Mouse (Mus musculus) heart, embryonic 16.5 days (tissue): Measurements from ENCODE around the gene Elf2. TPM values are rescaled to one million over a fixed set of nuclear protein-coding genes. Genes with fewer than 3 reads are reported as not detected.

Experiments
- ATAC-seq: fragments of 200-750 bp; cut with Nextera tagmentation; replicated peaks from 2 replicates; pipeline ENCODE4 v1.8.0; 2017; ENCODE audit warnings: moderate number of reproducible peaks; ENCODE audit not compliant: insufficient read depth, low FRiP score; ENCODE audit errors: extremely low read depth
- H3K27ac ChIP-seq: fragments of 300-500 bp; sonication (generic); 2 replicates; pipeline ENCODE4 v1.5.1; 2014; ENCODE audit warnings: mild to moderate bottlenecking, low read length, control low read depth, moderate library complexity
- H3K27me3 ChIP-seq: fragments of 300-500 bp; sonication (generic); 2 replicates; pipeline ENCODE4 v1.6.1; 2014; ENCODE audit warnings: low read length, mixed read lengths; ENCODE audit not compliant: control insufficient read depth, insufficient read depth
- H3K36me3 ChIP-seq: fragments of 300-500 bp; sonication (generic); 2 replicates; pipeline ENCODE4 v1.6.1; 2014; ENCODE audit not compliant: control insufficient read depth, insufficient read depth
- H3K4me1 ChIP-seq: fragments of 300-500 bp; sonication (generic); 2 replicates; pipeline ENCODE4 v1.6.1; 2014; ENCODE audit warnings: low read length, mixed read lengths; ENCODE audit not compliant: control insufficient read depth, insufficient read depth
- H3K4me2 ChIP-seq: fragments of 300-500 bp; sonication (generic); 2 replicates; pipeline ENCODE4 v1.6.1; 2014; ENCODE audit warnings: low read depth, mild to moderate bottlenecking, control low read depth, low read length
- H3K4me3 ChIP-seq: fragments of 300-500 bp; sonication (generic); 2 replicates; pipeline ENCODE4 v1.5.1; 2014; ENCODE audit warnings: mild to moderate bottlenecking, control low read depth, low read length
- H3K9ac ChIP-seq: fragments of 300-500 bp; sonication (generic); 2 replicates; pipeline ENCODE4 v1.6.1; 2014; ENCODE audit warnings: low read length, control low read depth
- H3K9me3 ChIP-seq: fragments of 300-500 bp; sonication (generic); replicated peaks from 2 replicates; pipeline ENCODE4 v1.6.1; 2016; ENCODE audit warnings: low read length; ENCODE audit not compliant: control insufficient read depth
- WGBS: fragments of 180-500 bp; shearing (Covaris S2); extraction: QIAGEN DNeasy Blood & Tissue Kit; methylation state at CpG from one replicate; pipeline ENCODE4 v1.1.7; 2014; 5-methylcytosine and 5-hydroxymethylcytosine counted together
- polyA plus RNA-seq: library from polyadenylated mRNA; unstranded; fragments of >200 nt; fragmentation: Nextera tagmentation; extraction: Ambion mirVana; gene quantifications from 2 replicates; pipeline ENCODE4 v1.2.1, GENCODE M21; 2015

Gene Elf2
- polyA plus RNA-seq: 53.4 and 61.9 TPM in 2 replicates

DNA sequence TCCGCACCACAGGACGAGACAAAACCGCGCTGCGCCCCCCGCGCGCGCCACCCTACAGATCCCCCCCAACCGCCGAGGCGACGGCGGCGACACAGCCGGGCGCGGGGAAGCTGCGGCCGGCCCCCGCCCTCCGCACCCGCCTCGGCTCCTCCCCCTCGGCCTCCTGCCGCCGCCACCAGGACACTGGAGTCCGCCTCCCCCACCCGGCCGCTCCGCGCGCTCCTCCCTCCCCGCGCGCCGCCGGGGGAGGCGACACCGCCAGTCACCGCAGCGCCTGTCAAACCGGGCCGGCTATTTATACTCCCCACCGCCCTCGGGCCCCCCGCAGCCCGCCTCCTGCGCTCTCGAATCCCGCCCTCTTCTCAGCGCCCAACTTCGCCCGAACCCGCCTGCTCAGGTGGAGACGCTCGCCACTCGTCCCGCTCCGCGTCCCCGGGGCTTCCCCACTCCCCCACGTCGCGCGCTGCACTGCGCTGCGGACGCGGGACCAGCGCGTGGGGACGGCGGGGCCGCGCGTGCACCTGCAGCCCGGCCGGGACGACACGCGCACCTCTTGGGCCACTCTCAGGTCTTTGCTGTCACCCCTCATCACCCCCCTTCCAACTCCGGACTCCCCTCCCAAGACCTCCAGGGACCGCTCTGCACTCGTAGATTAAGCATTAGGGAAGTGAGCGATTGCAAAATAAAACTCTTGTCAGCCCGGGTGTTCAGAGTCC lies at the start of gene Elf2:
Gene Elf2, minus strand, starts transcription at position 112 of the 716 bp plus-strand sequence.
- WGBS: under 1% methylated on average over 75 of the region's 87 CpGs
- Histone ChIP-seq H3K36me3 (no peaks in the 10 kb centered on the region), H3K4me2 (peak within 1 kb of the TSS; percentile 71), H3K4me3 (peak within 1 kb of the TSS; percentile 74), H3K27me3 (no peaks in the 10 kb centered on the region), H3K27ac (peak within 1 kb of the TSS; percentile 99), H3K9ac (peak within 1 kb of the TSS; percentile 97), H3K4me1 (peaks cover 11% of the 10 kb centered on the region), H3K9me3 (no peaks in the 10 kb centered on the region)
- peak; percentile 86 for ATAC-seq

GRCm38 (mm10) chr3:51388904-51389303 lies 48.4 kb upstream of the Elf2 start:
- Histone ChIP-seq H3K36me3 (no peaks in the 10 kb centered on the region), H3K9me3 (no peaks in the 10 kb centered on the region), H3K9ac (peak overlapping the region; percentile 55; the same call in 1 of the 2 replicates), H3K27ac (no peak overlapping the region), H3K27me3 (no peaks in the 10 kb centered on the region), H3K4me3 (peak overlapping the region; percentile 33), H3K4me1 (peaks cover 6% of the 10 kb centered on the region), H3K4me2 (peak overlapping the region; percentile 63)
- WGBS: 5% methylated on average over 13 of the region's 13 CpGs
- 0 out of 2 replicates have a peak, but pooled peaks have one; percentile 18 for ATAC-seq

GRCm38 (mm10) chr3:51387868-51388381 lies 47.5 kb upstream of the Elf2 start:
- Histone ChIP-seq H3K27me3 (no peaks in the 10 kb centered on the region), H3K27ac (no peak overlapping the region), H3K36me3 (no peaks in the 10 kb centered on the region), H3K9me3 (no peaks in the 10 kb centered on the region), H3K4me3 (no peak overlapping the region), H3K9ac (no peak overlapping the region), H3K4me1 (peaks cover 6% of the 10 kb centered on the region), H3K4me2 (no peak overlapping the region)
- no peak for ATAC-seq
- WGBS: 66% methylated on average over 8 of the region's 8 CpGs

DNA sequence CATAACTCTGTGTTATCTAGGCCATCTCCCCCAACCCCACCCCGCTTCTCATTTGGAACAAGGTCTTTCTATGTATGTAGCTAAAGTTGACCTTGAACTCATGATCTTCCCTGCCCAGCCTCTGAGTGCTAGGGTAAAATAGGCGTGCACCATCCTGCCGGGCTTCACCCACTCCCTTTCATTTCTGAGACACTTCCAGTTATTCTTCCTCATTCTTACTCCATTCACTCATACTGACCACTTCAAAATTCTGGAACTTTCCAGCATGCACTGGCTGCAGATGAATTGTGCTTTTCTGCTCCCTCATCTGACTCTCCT lies 46.6 kb upstream of the Elf2 start:
- Histone ChIP-seq H3K4me1 (peaks cover 6% of the 10 kb centered on the region), H3K9me3 (no peaks in the 10 kb centered on the region), H3K36me3 (no peaks in the 10 kb centered on the region), H3K4me2 (no peak overlapping the region), H3K9ac (no peak overlapping the region), H3K4me3 (no peak overlapping the region), H3K27ac (no peak overlapping the region), H3K27me3 (no peaks in the 10 kb centered on the region)
- no peak for ATAC-seq
- 73% methylated on average over 3 of the region's 3 CpGs for WGBS

GRCm38 (mm10) chr3:51386441-51387133 lies 46.1 kb upstream of the Elf2 start:
- ATAC-seq: no peak
- 58% methylated on average over 12 of the region's 12 CpGs for WGBS

DNA sequence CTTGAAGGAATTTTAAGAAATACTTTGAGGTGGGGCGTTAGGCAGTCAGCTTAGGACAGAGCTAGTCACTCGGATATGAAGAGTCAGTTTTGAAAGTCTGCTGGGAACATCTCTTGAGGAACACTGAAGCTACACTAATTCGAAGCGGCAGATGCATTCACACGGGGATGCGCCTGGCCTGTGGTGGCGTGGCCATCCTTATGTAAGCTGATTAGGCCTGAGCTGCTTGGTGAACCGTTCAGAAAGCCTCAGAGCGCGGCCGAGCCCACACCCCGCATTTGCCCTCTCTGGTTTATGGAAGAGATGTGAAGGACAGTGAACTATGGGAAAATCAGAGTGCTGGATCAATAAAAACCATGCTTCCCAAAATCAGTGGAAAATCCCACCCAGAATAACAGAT lies 42.9 kb upstream of the Elf2 start:
- Histone ChIP-seq H3K9me3 (no peaks in the 10 kb centered on the region), H3K27ac (no peak overlapping the region), H3K4me3 (no peak overlapping the region), H3K27me3 (no peaks in the 10 kb centered on the region), H3K4me2 (no peak overlapping the region), H3K4me1 (peaks cover 4% of the 10 kb centered on the region), H3K36me3 (no peaks in the 10 kb centered on the region), H3K9ac (no peak overlapping the region)
- ATAC-seq: no peak
- 79% methylated on average over 12 of the region's 12 CpGs for WGBS

More at GRCm38 (mm10) chr3:51386441-51387133, 46.1 kb upstream of the Elf2 start:
- no peak overlapping the region for H3K9ac ChIP-seq
- H3K27ac ChIP-seq: no peak overlapping the region
- H3K36me3 ChIP-seq: no peaks in the 10 kb centered on the region
- no peaks in the 10 kb centered on the region for H3K27me3 ChIP-seq
- no peaks in the 10 kb centered on the region for H3K9me3 ChIP-seq
- H3K4me2 ChIP-seq: no peak overlapping the region
- no peak overlapping the region for H3K4me3 ChIP-seq
- peaks cover 6% of the 10 kb centered on the region for H3K4me1 ChIP-seq

DNA sequence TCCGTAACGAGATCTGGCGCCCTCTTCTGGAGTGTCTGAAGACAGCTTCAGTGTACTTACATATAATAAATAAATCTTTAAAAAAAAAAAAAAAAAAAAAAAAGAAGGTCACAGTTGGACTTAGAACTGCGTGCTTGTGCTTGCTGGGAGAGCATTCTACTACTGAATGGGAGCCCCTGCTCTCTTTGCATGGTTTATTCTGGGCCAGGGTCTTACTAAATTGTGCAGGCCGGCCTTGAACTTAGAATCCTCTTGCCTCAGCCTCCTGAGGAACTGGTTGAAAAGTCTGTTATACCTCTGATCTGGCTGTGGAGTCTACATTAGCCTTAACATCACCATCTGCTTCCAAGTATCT lies 40.2 kb upstream of the Elf2 start:
- 77% methylated on average over 2 of the region's 5 CpGs for WGBS
- Histone ChIP-seq H3K9me3 (no peaks in the 10 kb centered on the region), H3K27me3 (no peaks in the 10 kb centered on the region), H3K4me2 (no peak overlapping the region), H3K9ac (no peak overlapping the region), H3K36me3 (no peaks in the 10 kb centered on the region), H3K4me1 (peaks cover 4% of the 10 kb centered on the region), H3K27ac (no peak overlapping the region), H3K4me3 (no peak overlapping the region)
- ATAC-seq: no peak

GRCm38 (mm10) chr3:51379786-51380659 lies 39.6 kb upstream of the Elf2 start:
- H3K4me2 ChIP-seq: no peak overlapping the region
- peak; percentile 46; the same call in 1 of the 2 replicates for ATAC-seq
- H3K9ac ChIP-seq: no peak overlapping the region
- no peaks in the 10 kb centered on the region for H3K27me3 ChIP-seq
- peaks cover 4% of the 10 kb centered on the region for H3K4me1 ChIP-seq
- H3K36me3 ChIP-seq: no peaks in the 10 kb centered on the region
- H3K27ac ChIP-seq: 0 out of 2 replicates have a peak overlapping the region, but pooled peaks have one; percentile 25
- H3K9me3 ChIP-seq: no peaks in the 10 kb centered on the region; the same call in 1 of the 2 replicates
- WGBS: 67% methylated on average over 5 of the region's 5 CpGs
- H3K4me3 ChIP-seq: no peak overlapping the region
